Mouse (Mus musculus): ENCODE measurements around the gene Nr5a1.
A peak's percentile ranks its signal among the peaks of the same experiment; 100 is the strongest.

The Nr5a1 gene

GRCm38 (mm10) chr2:38650340-38650739, 64.0 kb downstream of the Nr5a1 start:
- no peak for DNase-seq (ENCODE audit: low spot score)

GRCm38 (mm10) chr2:38647661-38648060, 66.7 kb downstream of the Nr5a1 start:
- DNase-seq (ENCODE audit: low spot score), result no peak

GRCm38 (mm10) chr2:38647201-38647606, 67.1 kb downstream of the Nr5a1 start:
- DNase-seq (ENCODE audit: low spot score), result no peak

GRCm38 (mm10) chr2:38645936-38646335, 68.4 kb downstream of the Nr5a1 start:
- DNase-seq (ENCODE audit: low spot score), result peak; percentile 92

GRCm38 (mm10) chr2:38643625-38644427, 70.5 kb downstream of the Nr5a1 start, which contains the start of gene Psmb7:
Psmb7 (minus strand) TSS chr2:38644087.
- DNase-seq (ENCODE audit: low spot score), result peak; percentile 97
